Mouse (Mus musculus): ENCODE measurements at regions not wholly inside any gene's neighbourhood (a gene's known extent, or its start where the extent isn't known, plus 50 kb on each side); places are given as distances from the start of the nearest gene placed in this dataset.

- intact Hi-C loops (cut with DNase I), result no loop called here
- DNase-seq (ENCODE audit: low spot score in 2 of 2), result no peak
These were observed 128.7 kb upstream of the Prkg2 start for GRCm38 (mm10) chr5:99165807-99166360.

- DNase-seq (ENCODE audit: low spot score in 2 of 2), result peak; percentile 7 to 29
- intact Hi-C loops (cut with DNase I), result loop anchor here (5.0 to 10.0 kb wide), 4 partner anchors 123 to 811 kb away; partner anchors contain the start of gene Prkg2
These were observed 120.8 kb upstream of the Prkg2 start for GRCm38 (mm10) chr5:99157973-99158372.

- intact Hi-C loops (cut with DNase I), result loop anchor here (10.0 kb wide), 2 partner anchors 119 to 249 kb away; partner anchors contain the start of gene Prkg2
- DNase-seq (ENCODE audit: low spot score in 2 of 2), result no peak
These were observed 116.2 kb upstream of the Prkg2 start for GRCm38 (mm10) chr5:99153269-99153850.

GRCm38 (mm10) chr5:99152299-99152698, 115.1 kb upstream of the Prkg2 start:
- DNase-seq (ENCODE audit: low spot score in 2 of 2), result no peak
- intact Hi-C loops (cut with DNase I), result loop anchor here (10.0 kb wide), 2 partner anchors 117 to 247 kb away; partner anchors contain the start of gene Prkg2

GRCm38 (mm10) chr5:99149904-99150303, 112.8 kb upstream of the Prkg2 start:
- intact Hi-C loops (cut with DNase I), result loop anchor here (10.0 kb wide), 2 partner anchors 115 to 245 kb away; partner anchors contain the start of gene Prkg2
- DNase-seq (ENCODE audit: low spot score in 2 of 2), result no peak

- DNase-seq (ENCODE audit: low spot score in 2 of 2), result no peak
- intact Hi-C loops (cut with DNase I), result no loop called here
These were observed 95.5 kb upstream of the Prkg2 start for GRCm38 (mm10) chr5:99132670-99133069.

- intact Hi-C loops (cut with DNase I), result no loop called here
- DNase-seq (ENCODE audit: low spot score in 2 of 2), result no peak
These were observed 91.5 kb upstream of the Prkg2 start for GRCm38 (mm10) chr5:99128628-99129027.

GRCm38 (mm10) chr5:99125418-99125817, 88.3 kb upstream of the Prkg2 start:
- DNase-seq (ENCODE audit: low spot score in 2 of 2), result no peak
- intact Hi-C loops (cut with DNase I), result no loop called here

GRCm38 (mm10) chr5:99111755-99112154, 74.6 kb upstream of the Prkg2 start:
- no peak for DNase-seq (ENCODE audit: low spot score in 2 of 2)
- intact Hi-C loops (cut with DNase I), result no loop called here

- intact Hi-C loops (cut with DNase I), result no loop called here
- no peak for DNase-seq (ENCODE audit: low spot score in 2 of 2)
These were observed 74.1 kb upstream of the Prkg2 start for GRCm38 (mm10) chr5:99111235-99111634.

GRCm38 (mm10) chr5:99099727-99100116, 62.6 kb upstream of the Prkg2 start:
- no peak for DNase-seq (ENCODE audit: low spot score in 2 of 2)
- intact Hi-C loops (cut with DNase I), result no loop called here

GRCm38 (mm10) chr5:99099014-99099726, 62.0 kb upstream of the Prkg2 start:
- DNase-seq (ENCODE audit: low spot score in 2 of 2), result no peak
- intact Hi-C loops (cut with DNase I), result no loop called here
